Mouse (Mus musculus): Measurements from ENCODE around the gene Adcy5. TPM values are rescaled to one million over a fixed set of nuclear protein-coding genes. Genes with fewer than 3 reads are reported as not detected.
A peak's percentile ranks its signal among the peaks of the same experiment; 100 is the strongest.

Adcy5 gene
- polyA plus RNA-seq, 1 experiment from 2014 or later = 1.8 TPM

DNA sequence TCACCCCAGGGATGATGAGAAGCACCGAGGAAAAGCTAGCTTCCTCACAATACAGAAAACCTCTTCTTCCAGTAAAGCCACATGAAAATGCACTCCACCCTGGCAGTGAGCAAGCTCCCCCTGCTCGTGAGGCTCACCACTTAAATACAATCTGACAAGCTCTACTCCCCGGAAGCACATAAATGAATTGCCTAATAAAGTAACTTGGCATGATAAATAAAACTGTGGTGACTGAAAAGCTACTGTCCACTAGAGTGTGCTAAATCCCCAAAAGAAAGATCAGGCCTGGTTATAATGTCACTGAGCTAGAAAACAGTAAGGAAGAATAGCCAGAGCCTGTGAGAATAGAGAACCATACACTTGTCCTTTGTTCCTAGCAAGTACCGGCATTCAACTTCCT is 164.7 kb downstream of the Adcy5 start:
- Histone ChIP-seq H3K27me3 (ENCODE audit: insufficient read depth, low read length) (no peaks in the 10 kb centered on the region), H3K9me3 (ENCODE audit: low read depth, low read length) (no peaks in the 10 kb centered on the region), H3K4me1 (ENCODE audit: insufficient read depth) (no peaks in the 10 kb centered on the region), H3K36me3 (ENCODE audit: insufficient read depth) (no peaks in the 10 kb centered on the region), H3K4me3 (ENCODE audit: low read depth, low read length) (no peak overlapping the region), H3K4me2 (no peak overlapping the region), H3K27ac (ENCODE audit: low read depth) (no peak overlapping the region), H3K9ac (no peak overlapping the region)
- peak; percentile 47; the same call in 1 of the 2 replicates for ATAC-seq (ENCODE audit: insufficient read depth)
- peak; percentile 81 for DNase-seq
- WGBS = 32% methylated on average over 4 of the region's 4 CpGs
- TF ChIP-seq CTCF (IDR thresholded peaks at IDR 0.05; ENCODE audit: low read depth) = peak; percentile 76

- Histone ChIP-seq H3K27me3 (ENCODE audit: insufficient read depth, low read length) (no peaks in the 10 kb centered on the region), H3K36me3 (ENCODE audit: insufficient read depth) (no peaks in the 10 kb centered on the region), H3K9me3 (ENCODE audit: low read depth, low read length) (no peaks in the 10 kb centered on the region), H3K4me1 (ENCODE audit: insufficient read depth) (no peaks in the 10 kb centered on the region), H3K9ac (no peak overlapping the region), H3K27ac (ENCODE audit: low read depth) (no peak overlapping the region), H3K4me2 (no peak overlapping the region), H3K4me3 (ENCODE audit: low read depth, low read length) (no peak overlapping the region)
- WGBS = 83% methylated on average over 2 of the region's 2 CpGs
- TF ChIP-seq CTCF (IDR thresholded peaks at IDR 0.05; ENCODE audit: low read depth) = no peak
- DNase-seq = no peak
- ATAC-seq (ENCODE audit: insufficient read depth) = no peak
Measured at GRCm38 (mm10) chr16:35319773-35320172, 165.1 kb downstream of the Adcy5 start.

- DNase-seq (no peak), ATAC-seq (ENCODE audit: insufficient read depth) (no peak)
- H3K27ac ChIP-seq (ENCODE audit: low read depth) = no peak overlapping the region
- WGBS = 91% methylated on average over 1 of the region's 1 CpGs
- no peaks in the 10 kb centered on the region for H3K4me1 ChIP-seq (ENCODE audit: insufficient read depth)
- no peak overlapping the region for H3K4me2 ChIP-seq
- no peak for TF ChIP-seq CTCF (IDR thresholded peaks at IDR 0.05; ENCODE audit: low read depth)
- peaks cover 8% of the 10 kb centered on the region for H3K36me3 ChIP-seq (ENCODE audit: insufficient read depth)
- no peaks in the 10 kb centered on the region for H3K9me3 ChIP-seq (ENCODE audit: low read depth, low read length)
- H3K27me3 ChIP-seq (ENCODE audit: insufficient read depth, low read length) = no peaks in the 10 kb centered on the region
- H3K4me3 ChIP-seq (ENCODE audit: low read depth, low read length) = no peak overlapping the region
- H3K9ac ChIP-seq = no peak overlapping the region
Measured at GRCm38 (mm10) chr16:35330451-35330850, 175.8 kb downstream of the Adcy5 start.

Other genes with a start within 250 kb of the Adcy5 start
- gene Hacd2, start 132.4 kb upstream of the Adcy5 start, polyA plus RNA-seq (2014; fragmentation: Nextera tagmentation; extraction: Ambion mirVana) = 49.7 and 50.8 TPM in 2 replicates
- 45.8 and 52.1 TPM in 2 replicates for gene Sec22a, start 209.0 kb downstream of the Adcy5 start, polyA plus RNA-seq (2014; fragmentation: Nextera tagmentation; extraction: Ambion mirVana)